Mouse (Mus musculus) CD8-positive naive resting alpha-beta T cell, adult 57 days (primary cell): ENCODE measurements around the gene Ankrd24. TPM values are rescaled to one million over a fixed set of nuclear protein-coding genes. Genes with fewer than 3 reads are reported as not detected.

ENCODE experiments used
- total RNA-seq: library from RNA; stranded (reverse); gene quantifications from one replicate; pipeline ENCODE4 v1.2.4, GENCODE M21; 2023

Ankrd24 gene
- total RNA-seq: 1.4 TPM

GRCm38 (mm10) chr10:81628390-81628789, at the start of gene Ankrd24:
Gene Ankrd24 (plus strand): TSS chr10:81628540.

GRCm38 (mm10) chr10:81600738-81601203, 27.6 kb upstream of the Ankrd24 start, which contains the start of gene Tle6:
Gene Tle6 (minus strand): TSS chr10:81601073.

DNA sequence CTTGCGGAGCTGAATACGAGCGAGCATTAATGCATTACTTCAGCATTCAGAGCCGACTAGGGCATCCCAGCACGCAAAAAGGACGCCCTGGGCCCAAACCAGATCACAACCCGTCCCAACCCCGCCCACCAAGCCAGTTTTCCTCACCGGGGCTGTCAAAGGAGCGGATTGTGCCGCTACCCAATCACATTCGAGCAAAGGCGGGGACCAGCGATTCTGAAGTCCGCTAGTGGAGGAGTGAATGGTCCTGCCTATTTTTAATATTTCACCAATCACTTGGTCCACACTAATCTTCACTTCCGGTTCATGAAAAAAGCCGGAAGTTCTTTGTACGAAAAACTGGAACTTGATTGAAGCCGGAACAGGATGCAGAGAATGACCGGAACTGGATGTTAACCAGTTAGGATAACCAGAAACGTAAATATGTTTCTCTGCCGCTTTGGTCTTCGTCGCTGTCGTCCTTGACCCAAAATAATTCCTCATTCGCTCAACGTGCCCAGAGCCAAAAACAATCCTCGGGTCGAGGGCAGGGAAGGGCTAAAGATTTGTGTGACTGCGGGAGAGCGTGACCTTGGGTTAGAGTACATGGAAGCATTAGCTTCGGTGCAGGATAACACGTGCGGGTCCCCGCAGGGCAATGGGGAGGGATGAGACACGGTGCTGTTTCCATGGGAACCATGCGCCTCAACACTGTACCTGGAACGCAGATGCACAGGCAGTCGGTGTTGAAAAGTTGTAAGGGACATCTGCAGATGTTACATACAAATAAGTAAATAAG, 22.2 kb upstream of the Ankrd24 start, which contains the start of gene BC025920:
TSS of gene BC025920 (plus strand) at position 297 of the 778 bp plus-strand sequence.

GRCm38 (mm10) chr10:81626994-81627835, 1.1 kb upstream of the Ankrd24 start, which contains the start of gene Sirt6:
Gene Sirt6 (minus strand): TSS chr10:81627797.

DNA sequence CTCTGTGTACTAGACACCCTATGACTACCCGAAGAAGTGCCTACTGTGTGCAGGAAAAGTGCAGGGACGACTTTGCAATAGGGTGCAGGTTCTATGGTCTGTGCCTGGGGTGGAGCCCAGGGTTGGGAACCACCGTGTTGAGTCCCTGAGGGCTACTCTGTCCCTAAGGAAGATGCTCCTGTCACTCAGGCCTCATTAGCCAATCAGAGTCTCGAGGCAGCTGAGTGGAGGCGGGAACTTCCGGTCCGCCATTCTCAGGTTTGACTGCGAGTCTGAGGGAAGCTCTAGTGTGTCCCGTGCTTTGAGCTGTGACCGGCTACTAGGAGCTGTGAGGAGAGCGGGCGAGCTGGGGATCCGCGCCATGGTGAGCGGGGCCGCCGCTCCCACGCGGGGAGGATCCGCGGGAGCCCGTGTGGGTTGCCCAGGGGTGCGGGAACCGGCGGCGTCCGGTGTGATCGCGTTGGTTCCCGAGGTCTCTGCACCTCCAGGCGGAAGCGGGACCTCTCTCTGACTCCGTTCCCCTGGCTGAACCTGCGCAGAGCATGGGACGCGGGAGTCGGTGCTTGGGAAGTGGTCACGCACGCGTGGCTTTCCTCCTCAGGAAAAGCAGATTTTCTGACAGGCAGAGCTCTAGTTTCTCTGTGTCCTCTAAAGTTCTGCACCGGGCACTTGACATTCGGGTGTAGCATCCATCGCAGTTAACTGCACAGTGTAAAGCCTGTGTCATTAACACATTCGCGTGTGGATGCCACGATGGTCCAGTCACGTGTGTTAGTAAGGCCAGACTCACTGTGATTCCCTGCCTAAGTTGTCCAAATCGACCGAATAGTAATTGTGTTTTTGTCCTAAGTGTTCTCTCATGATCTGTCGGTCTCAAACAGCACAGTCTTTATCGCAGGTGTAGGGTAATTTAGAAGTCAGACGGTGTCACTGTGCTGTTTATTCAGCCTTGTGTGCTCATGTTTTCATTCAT, 20.7 kb downstream of the Ankrd24 start, which contains the start of gene Gm10778:
TSS of gene Gm10778 (plus strand) at position 257 of the 973 bp plus-strand sequence.

Other genes starting within 250 kb of the Ankrd24 start
- 44.9 TPM for gene Dohh, start 244.1 kb upstream of the Ankrd24 start, total RNA-seq
- gene Gm48551, start 244.1 kb upstream of the Ankrd24 start, total RNA-seq: 5.8 TPM
- gene Gm48552, start 239.5 kb upstream of the Ankrd24 start, total RNA-seq: 4.2 TPM
- gene Smim24, start 235.5 kb upstream of the Ankrd24 start, total RNA-seq: 5.3 TPM
- gene Nfic, start 172.9 kb upstream of the Ankrd24 start, total RNA-seq: 20.7 TPM
- gene Celf5, start 145.8 kb upstream of the Ankrd24 start, total RNA-seq: not detected
- 216 TPM for gene Ncln, start 132.1 kb upstream of the Ankrd24 start, total RNA-seq
- 131 TPM for gene S1pr4, start 128.4 kb upstream of the Ankrd24 start, total RNA-seq
- 20.8 TPM for gene Gna15, start 104.3 kb upstream of the Ankrd24 start, total RNA-seq
- 22.9 TPM for gene Gna11, start 83.3 kb upstream of the Ankrd24 start, total RNA-seq
- gene Aes, start 69.1 kb upstream of the Ankrd24 start, total RNA-seq: 523 TPM
- 5.9 TPM for gene Tle2, start 54.0 kb upstream of the Ankrd24 start, total RNA-seq
- 1.9 TPM for gene Tle6, start 27.5 kb upstream of the Ankrd24 start, total RNA-seq
- 4.9 TPM for gene BC025920, start 22.3 kb upstream of the Ankrd24 start, total RNA-seq
- 28.2 TPM for gene Sirt6, start 743 bp upstream of the Ankrd24 start, total RNA-seq
- 1.4 TPM for gene Gm10778, start 20.5 kb downstream of the Ankrd24 start, total RNA-seq
- gene Zfp433, start 76.3 kb downstream of the Ankrd24 start, total RNA-seq: 7.5 TPM
- gene Gm3055, start 142.6 kb downstream of the Ankrd24 start, total RNA-seq: 2.8 TPM
- gene Gm4767, start 183.6 kb downstream of the Ankrd24 start, total RNA-seq: 0.61 TPM
- 2.1 TPM for gene Gm32687, start 235.4 kb downstream of the Ankrd24 start, total RNA-seq